Mouse (Mus musculus): ENCODE results near the gene Ino80d.
"Not testable (repeated sequence)": the region's sequence is repeated elsewhere in the genome, so short reads cannot be mapped to it uniquely, and the experiment has no call there.

Ino80d gene

GRCm38 (mm10) chr1:63114136-63114781, at the start of gene Ino80d:
Ino80d (minus strand) TSS chr1:63114667.
- peak; percentile 89 for DNase-seq (ENCODE audit: low spot score)

- DNase-seq (ENCODE audit: low spot score): no peak
These were observed 25.8 kb upstream of the Ino80d start for GRCm38 (mm10) chr1:63140231-63140630.

GRCm38 (mm10) chr1:63138586-63138985, 24.1 kb upstream of the Ino80d start:
- DNase-seq (ENCODE audit: low spot score): not testable (repeated sequence)

GRCm38 (mm10) chr1:63137971-63138370, 23.5 kb upstream of the Ino80d start:
- no peak for DNase-seq (ENCODE audit: low spot score)

- no peak for DNase-seq (ENCODE audit: low spot score)
These were observed 20.1 kb upstream of the Ino80d start for GRCm38 (mm10) chr1:63134530-63134929.

GRCm38 (mm10) chr1:63131766-63132165, 17.3 kb upstream of the Ino80d start:
- no peak for DNase-seq (ENCODE audit: low spot score)

- no peak for DNase-seq (ENCODE audit: low spot score)
These were observed 16.4 kb upstream of the Ino80d start for GRCm38 (mm10) chr1:63130883-63131282.

GRCm38 (mm10) chr1:63129857-63130690, 15.6 kb upstream of the Ino80d start:
- DNase-seq (ENCODE audit: low spot score): peak; percentile 32

- DNase-seq (ENCODE audit: low spot score): no peak
These were observed 14.8 kb upstream of the Ino80d start for GRCm38 (mm10) chr1:63129273-63129672.

GRCm38 (mm10) chr1:63126206-63126605, 11.7 kb upstream of the Ino80d start:
- DNase-seq (ENCODE audit: low spot score): no peak

- no peak for DNase-seq (ENCODE audit: low spot score)
These were observed 9.5 kb upstream of the Ino80d start for GRCm38 (mm10) chr1:63123823-63124450.

- no peak for DNase-seq (ENCODE audit: low spot score)
These were observed 7.5 kb upstream of the Ino80d start for GRCm38 (mm10) chr1:63122005-63122404.

- DNase-seq (ENCODE audit: low spot score): no peak
These were observed 5.9 kb upstream of the Ino80d start for GRCm38 (mm10) chr1:63120382-63120781.

- DNase-seq (ENCODE audit: low spot score): no peak
These were observed 5.2 kb upstream of the Ino80d start for GRCm38 (mm10) chr1:63119675-63120074.

GRCm38 (mm10) chr1:63115540-63115939, 1.1 kb upstream of the Ino80d start:
- no peak for DNase-seq (ENCODE audit: low spot score)

- no peak for DNase-seq (ENCODE audit: low spot score)
These were observed 629 bp upstream of the Ino80d start for GRCm38 (mm10) chr1:63115096-63115495.

GRCm38 (mm10) chr1:63113274-63114135, 962 bp downstream of the Ino80d start:
- DNase-seq (ENCODE audit: low spot score): peak; percentile 52

- DNase-seq (ENCODE audit: low spot score): peak; percentile 31
These were observed 1.6 kb downstream of the Ino80d start for GRCm38 (mm10) chr1:63112865-63113261.

- no peak for DNase-seq (ENCODE audit: low spot score)
These were observed 2.2 kb downstream of the Ino80d start for GRCm38 (mm10) chr1:63112151-63112864.

- peak; percentile 67 for DNase-seq (ENCODE audit: low spot score)
These were observed 3.8 kb downstream of the Ino80d start for GRCm38 (mm10) chr1:63110536-63111285.
